Mouse (Mus musculus) bone marrow macrophage, adult 2 months (primary cell): ENCODE data around the gene Calm2.

Experiments used
- CTCF ChIP-seq: IDR thresholded peaks from 2 replicates; pipeline ENCODE4 v1.5.1; 2012; ENCODE audit warnings: low read depth, mild to moderate bottlenecking, low read length, moderate library complexity
- POLR2A ChIP-seq: IDR thresholded peaks from 2 replicates; pipeline ENCODE4 v1.6.1; 2012; ENCODE audit warnings: mild to moderate bottlenecking, low read depth, low read length, borderline replicate concordance

DNA sequence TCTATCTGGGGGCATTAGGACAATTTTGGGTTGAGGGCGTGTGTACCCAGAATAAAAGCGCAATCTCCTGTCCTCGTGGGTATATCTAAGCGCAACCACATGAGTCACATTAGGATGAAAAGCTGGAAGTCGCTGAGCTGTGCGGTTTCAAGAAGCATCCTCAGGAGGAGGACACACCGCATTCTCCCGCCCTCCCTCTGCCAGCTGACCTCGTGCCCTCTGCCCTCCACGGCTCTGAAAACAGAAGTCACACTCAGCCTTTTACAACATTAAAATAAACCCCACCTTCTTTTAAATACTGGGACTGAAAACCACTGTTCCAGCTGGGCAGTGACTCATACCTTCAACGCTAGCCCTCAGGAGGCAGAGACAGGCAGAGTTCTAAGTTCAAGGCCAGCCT, 49.6 kb downstream of the Calm2 start:
- TF ChIP-seq CTCF (no peak), POLR2A (no peak)
